Mouse (Mus musculus) gastrocnemius, postnatal 25 days (tissue): ENCODE data around the gene Vmn2r-ps159. TPM values are rescaled to one million over a fixed set of nuclear protein-coding genes. Genes with fewer than 3 reads are reported as not detected.
"Not testable (repeated sequence)": the region's sequence is repeated elsewhere in the genome, so short reads cannot be mapped to it uniquely, and the experiment has no call there.

ENCODE experiments used
- DNase-seq: peaks from one replicate; pipeline ENCODE4 v3.0.0; 2022
- long read RNA-seq, 2 experiments: library from polyadenylated mRNA; stranded (forward); transcript quantifications; one replicate each; pipeline ENCODE4 v2.0.0; 2021
- total RNA-seq, 2 experiments: library from RNA; stranded (reverse); gene quantifications; 1 replicate in 1 of 2; 2 replicates in 1 of 2; pipeline ENCODE4 v1.2.3; 2021

The Vmn2r-ps159 gene
- total RNA-seq = not detected
- long read RNA-seq, experiment 1 = 0 reads
- long read RNA-seq, experiment 2 = 0 reads

GRCm38 (mm10) chr4:156330803-156331202 is at the start of gene Vmn2r-ps159:
Vmn2r-ps159 (plus strand) TSS chr4:156331103.
- DNase-seq = not testable (repeated sequence)

GRCm38 (mm10) chr4:156341601-156342504 is 10.9 kb downstream of the Vmn2r-ps159 start:
- not testable (repeated sequence) for DNase-seq

- no peak for DNase-seq
Observed at GRCm38 (mm10) chr4:156342569-156343325, 11.8 kb downstream of the Vmn2r-ps159 start.

DNA sequence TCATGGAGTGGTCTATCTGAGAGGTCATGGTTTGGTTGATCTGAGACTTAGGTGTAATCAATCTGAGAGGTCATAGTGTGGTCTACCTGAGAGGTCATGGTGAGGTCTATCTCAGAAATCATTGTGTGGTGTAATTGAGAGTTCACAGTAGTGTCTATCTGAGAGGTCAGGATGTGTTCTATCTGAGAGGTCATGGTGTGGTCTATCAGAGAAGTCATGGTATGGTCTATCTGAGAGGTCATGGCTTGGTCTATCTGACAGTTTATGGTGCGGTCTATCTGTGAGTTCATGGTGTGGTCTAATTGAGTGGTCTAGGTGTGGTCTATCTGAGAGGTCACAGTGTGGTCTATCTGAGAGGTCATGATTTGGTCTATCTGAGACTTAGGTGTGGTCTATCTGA is 12.4 kb downstream of the Vmn2r-ps159 start:
- no peak for DNase-seq

- DNase-seq = not testable (repeated sequence)
Observed at GRCm38 (mm10) chr4:156356756-156357437, 26.0 kb downstream of the Vmn2r-ps159 start.

Other genes with a start within 250 kb of the Vmn2r-ps159 start
- 1 to 10 TPM; 2.2 to 4.3 TPM for gene 9430015G10Rik, start 221.1 kb upstream of the Vmn2r-ps159 start, total RNA-seq
- gene Rnf223, start 200.6 kb upstream of the Vmn2r-ps159 start, total RNA-seq = not detected
- gene Agrn, start 133.6 kb upstream of the Vmn2r-ps159 start, total RNA-seq = 10 to 100 TPM in 1 of 2 experiments, 1 to 10 TPM in 1; 9.7 to 11.3 TPM
- gene Isg15, start 130.3 kb upstream of the Vmn2r-ps159 start, total RNA-seq = 1 to 10 TPM; 1.0 to 1.1 TPM
- 1 to 10 TPM; 2.9 to 3.9 TPM for gene AW011738, start 127.8 kb upstream of the Vmn2r-ps159 start, total RNA-seq
- 100 to 1,000 TPM; 169 to 182 TPM for gene Perm1, start 115.2 kb upstream of the Vmn2r-ps159 start, total RNA-seq
- gene Plekhn1, start 96.2 kb upstream of the Vmn2r-ps159 start, total RNA-seq = 1 to 10 TPM; 5.4 to 6.9 TPM
- gene Noc2l, start 95.1 kb upstream of the Vmn2r-ps159 start, total RNA-seq = 10 to 100 TPM; 26.7 to 27.9 TPM
- under 1 TPM in 1 of 2 experiments, not detected in 1; 0.16 TPM for gene Samd11, start 75.4 kb upstream of the Vmn2r-ps159 start, total RNA-seq